Mouse (Mus musculus) midbrain, embryonic 11.5 days (tissue): ENCODE results near the gene Card10. TPM values are rescaled to one million over a fixed set of nuclear protein-coding genes. Genes with fewer than 3 reads are reported as not detected.

Experiments used
- ATAC-seq: fragments of 200-750 bp; cut with Nextera tagmentation; 2 replicates; pipeline ENCODE4 v1.8.0; 2017; ENCODE audit warnings: moderate TSS enrichment, moderate library complexity; ENCODE audit not compliant: low FRiP score
- DNase-seq: peaks from one replicate; pipeline ENCODE4 v3.0.0; 2015; ENCODE audit warnings: low spot score; ENCODE audit errors: missing footprints
- H3K27ac ChIP-seq: fragments of 300-500 bp; sonication (generic); 2 replicates; pipeline ENCODE4 v1.5.1; 2014; ENCODE audit warnings: low read depth, low read length
- H3K27me3 ChIP-seq: fragments of 300-500 bp; sonication (generic); 2 replicates; pipeline ENCODE4 v1.6.1; 2014; ENCODE audit warnings: mild to moderate bottlenecking, low read length, moderate library complexity, mixed read lengths; ENCODE audit not compliant: control insufficient read depth, insufficient read depth
- H3K36me3 ChIP-seq: fragments of 300-500 bp; sonication (generic); 2 replicates; pipeline ENCODE4 v1.6.1; 2014; ENCODE audit warnings: mild to moderate bottlenecking, low read length, moderate library complexity, mixed read lengths; ENCODE audit not compliant: control insufficient read depth, insufficient read depth
- H3K4me1 ChIP-seq: fragments of 300-500 bp; sonication (generic); 2 replicates; pipeline ENCODE4 v1.6.1; 2014; ENCODE audit warnings: low read length; ENCODE audit not compliant: control insufficient read depth, insufficient read depth
- H3K4me2 ChIP-seq: fragments of 300-500 bp; sonication (generic); 2 replicates; pipeline ENCODE4 v1.6.1; 2014; ENCODE audit warnings: mild to moderate bottlenecking, moderate library complexity
- H3K4me3 ChIP-seq: fragments of 300-500 bp; sonication (generic); 2 replicates; pipeline ENCODE4 v1.5.1; 2014; ENCODE audit warnings: low read depth, low read length
- H3K9ac ChIP-seq: fragments of 300-500 bp; sonication (generic); 2 replicates; pipeline ENCODE4 v1.6.1; 2014; ENCODE audit warnings: low read length
- H3K9me3 ChIP-seq: fragments of 300-500 bp; sonication (generic); 2 replicates; pipeline ENCODE4 v1.6.1; 2016; ENCODE audit warnings: low read length; ENCODE audit not compliant: control insufficient read depth
- WGBS: fragments of 180-500 bp; shearing (Covaris S2); extraction: QIAGEN DNeasy Blood & Tissue Kit; methylation state at CpG from one replicate; pipeline ENCODE4 v1.1.7; 2014; 5-methylcytosine and 5-hydroxymethylcytosine counted together
- polyA plus RNA-seq: library from polyadenylated mRNA; unstranded; fragments of >200 nt; fragmentation: Nextera tagmentation; extraction: Ambion mirVana; gene quantifications from 2 replicates; pipeline ENCODE4 v1.2.1, GENCODE M21; 2014

Gene Card10
- polyA plus RNA-seq, 1 experiment from 2014 or later: 1.5 TPM

DNA sequence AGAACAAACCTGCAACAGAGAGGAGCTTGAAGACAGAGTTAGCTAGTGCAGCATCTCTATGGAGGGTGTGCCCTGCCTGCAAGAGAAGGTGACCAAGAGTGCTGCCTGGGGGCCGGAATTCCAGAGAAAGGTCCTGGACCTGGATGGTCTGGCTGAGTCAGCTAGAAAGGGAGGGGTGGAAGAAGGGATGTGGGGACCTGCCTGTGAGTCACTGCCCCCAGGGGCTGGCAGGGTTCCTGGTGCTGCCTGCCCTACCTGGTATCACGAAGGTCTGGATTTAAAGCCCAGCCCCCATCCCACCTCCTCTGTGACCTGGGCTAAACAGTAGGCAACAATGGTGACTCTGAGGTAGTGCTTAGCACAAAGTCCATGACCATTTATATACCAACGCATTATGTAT, 4.3 kb upstream of the Card10 start:
- Histone ChIP-seq H3K4me2 (no peak overlapping the region), H3K9me3 (no peaks in the 10 kb centered on the region), H3K4me3 (no peak overlapping the region), H3K4me1 (peaks cover 16% of the 10 kb centered on the region), H3K9ac (no peak overlapping the region), H3K27ac (no peak overlapping the region), H3K36me3 (no peaks in the 10 kb centered on the region), H3K27me3 (peaks cover 22% of the 10 kb centered on the region)
- WGBS: 80% methylated on average over 3 of the region's 3 CpGs
- DNase-seq (no peak), ATAC-seq (no peak)

DNA sequence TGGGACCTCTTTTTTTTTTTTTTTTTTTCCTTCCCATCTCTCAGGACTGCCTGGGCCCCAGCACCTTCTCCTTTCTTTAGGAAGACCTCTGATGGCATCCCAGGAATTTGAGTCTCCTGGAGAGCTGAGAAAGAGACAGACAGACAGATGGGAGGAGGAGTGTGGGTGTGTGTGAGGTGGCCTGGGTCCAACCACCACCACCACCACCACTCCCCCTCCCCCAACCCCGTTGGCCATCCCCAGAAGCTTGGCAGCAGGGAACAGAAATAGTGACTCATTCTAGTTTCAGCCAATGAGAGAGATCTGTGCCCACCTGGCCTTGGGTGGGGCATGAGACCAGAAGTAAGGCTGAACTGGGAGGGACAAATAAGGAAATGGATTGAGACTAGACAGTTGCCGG, 3.8 kb upstream of the Card10 start:
- WGBS: 41% methylated on average over 2 of the region's 2 CpGs
- Histone ChIP-seq H3K4me3 (no peak overlapping the region), H3K4me1 (peaks cover 18% of the 10 kb centered on the region), H3K27me3 (peaks cover 26% of the 10 kb centered on the region), H3K9me3 (no peaks in the 10 kb centered on the region), H3K36me3 (no peaks in the 10 kb centered on the region), H3K9ac (no peak overlapping the region), H3K27ac (no peak overlapping the region), H3K4me2 (no peak overlapping the region)
- ATAC-seq (no peak), DNase-seq (no peak)

DNA sequence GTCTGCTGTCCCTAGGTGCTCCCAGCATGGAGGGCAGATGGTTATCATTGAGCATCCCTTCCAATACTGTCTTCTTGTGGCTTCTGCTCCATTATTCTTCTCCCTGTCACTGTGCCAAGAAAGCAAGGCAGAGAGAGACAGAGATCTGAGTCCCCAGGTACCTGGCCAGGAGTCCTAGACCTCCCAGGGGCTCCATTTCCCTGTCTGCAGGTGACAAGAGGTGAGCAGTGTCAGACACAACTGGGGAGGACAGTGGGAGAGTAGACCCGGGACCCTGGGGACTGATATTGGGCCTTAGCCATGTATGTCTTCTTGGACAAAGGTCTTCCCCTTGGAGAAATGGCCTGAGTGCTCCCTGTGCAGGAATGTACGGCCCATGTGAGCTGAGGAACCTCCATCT, 2.5 kb upstream of the Card10 start:
- H3K4me1 ChIP-seq: peaks cover 18% of the 10 kb centered on the region
- no peak overlapping the region for H3K9ac ChIP-seq
- no peak overlapping the region for H3K4me2 ChIP-seq
- DNase-seq: no peak
- 86% methylated on average over 2 of the region's 2 CpGs for WGBS
- no peak overlapping the region for H3K4me3 ChIP-seq
- H3K27ac ChIP-seq: no peak overlapping the region
- no peak for ATAC-seq
- H3K36me3 ChIP-seq: no peaks in the 10 kb centered on the region
- no peaks in the 10 kb centered on the region for H3K9me3 ChIP-seq
- peaks cover 35% of the 10 kb centered on the region for H3K27me3 ChIP-seq

DNA sequence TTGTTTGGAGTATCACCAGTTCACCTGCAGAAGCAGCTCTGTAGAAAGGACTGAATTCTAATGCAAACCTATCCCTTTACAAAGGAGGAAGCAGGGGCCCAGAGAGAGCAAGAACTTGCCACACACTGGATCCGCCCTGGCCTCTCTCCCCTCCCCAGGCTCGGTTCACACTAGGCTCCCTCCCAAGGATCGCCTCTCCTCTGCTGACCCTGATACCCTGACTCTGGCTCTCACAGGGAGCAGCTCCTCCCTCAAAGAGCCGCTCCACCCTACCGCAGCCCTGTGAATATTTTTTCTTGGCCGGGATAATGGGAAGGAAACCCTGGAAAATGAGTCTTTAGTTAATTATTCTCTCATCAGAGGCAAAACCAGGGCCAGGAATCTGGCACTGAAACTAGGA, 1.5 kb upstream of the Card10 start:
- 14% methylated on average over 6 of the region's 6 CpGs for WGBS
- Histone ChIP-seq H3K4me3 (no peak overlapping the region), H3K27ac (no peak overlapping the region), H3K9ac (no peak overlapping the region), H3K4me1 (peaks cover 18% of the 10 kb centered on the region), H3K27me3 (peaks cover 35% of the 10 kb centered on the region), H3K9me3 (no peaks in the 10 kb centered on the region), H3K36me3 (no peaks in the 10 kb centered on the region), H3K4me2 (no peak overlapping the region)
- DNase-seq (no peak), ATAC-seq (no peak)

DNA sequence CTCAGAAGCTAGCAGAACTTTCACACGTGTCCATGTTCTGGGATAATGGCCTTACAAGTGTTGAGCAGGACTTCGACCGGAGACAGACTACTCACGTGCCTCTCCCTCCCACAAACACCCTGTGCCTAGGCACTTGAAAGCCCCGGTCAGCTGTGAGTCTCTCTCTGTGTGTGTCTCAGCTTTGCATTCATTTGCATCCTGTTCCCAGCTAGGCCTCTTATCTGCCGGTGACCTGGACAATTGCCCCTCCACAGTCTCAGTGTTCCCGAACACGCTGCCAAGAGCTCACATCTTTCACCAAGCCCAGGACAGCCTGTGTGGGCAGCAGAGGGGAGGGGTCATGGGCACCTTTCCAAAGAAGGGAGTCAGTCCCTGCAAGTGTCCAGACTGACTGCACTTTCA, 658 bp upstream of the Card10 start:
- Histone ChIP-seq H3K4me1 (peaks cover 20% of the 10 kb centered on the region), H3K9me3 (no peaks in the 10 kb centered on the region), H3K4me2 (no peak overlapping the region), H3K9ac (no peak overlapping the region), H3K36me3 (no peaks in the 10 kb centered on the region), H3K4me3 (no peak overlapping the region), H3K27me3 (peaks cover 35% of the 10 kb centered on the region), H3K27ac (no peak overlapping the region)
- ATAC-seq: peak; percentile 49; the same call in 1 of the 2 replicates
- DNase-seq: peak; percentile 96
- 2% methylated on average over 8 of the region's 8 CpGs for WGBS

DNA sequence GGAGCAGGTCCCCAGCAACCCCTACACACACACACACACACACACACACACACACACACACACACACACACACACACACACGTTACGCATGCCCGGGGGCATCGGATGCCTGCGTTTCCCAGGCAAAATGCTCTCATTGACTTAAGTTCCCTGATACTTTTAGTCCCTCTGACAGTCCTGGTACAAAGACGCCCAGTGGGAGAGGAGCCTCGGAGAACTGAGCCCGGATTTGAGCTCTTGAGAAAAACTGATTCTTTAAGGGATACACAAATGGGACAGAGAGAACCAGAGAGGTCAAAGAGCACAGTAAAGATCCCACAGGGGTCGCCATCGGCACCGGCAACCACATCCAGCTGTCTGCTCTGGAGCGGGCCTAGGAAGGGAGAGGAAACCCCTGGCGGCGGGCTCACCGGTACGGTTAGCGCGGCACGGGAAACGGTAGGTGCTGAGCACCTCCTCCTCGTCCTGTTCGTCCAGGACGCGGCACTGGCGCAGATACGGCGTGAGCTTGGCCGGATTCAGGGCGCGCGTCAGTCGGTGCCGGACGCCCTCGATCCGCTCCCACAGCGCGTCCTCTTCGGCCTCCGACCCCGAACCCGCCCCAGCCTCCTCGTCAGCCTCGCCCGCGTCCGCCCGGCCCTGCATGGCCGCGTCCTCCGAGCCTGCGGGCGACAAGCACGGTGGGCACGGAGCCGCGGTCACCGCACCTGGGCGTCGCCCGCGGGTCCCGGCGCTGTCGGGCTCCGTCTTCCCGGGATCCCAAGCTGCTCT, 686 bp downstream of the Card10 start:
- DNase-seq (peak; percentile 91), ATAC-seq (0 out of 2 replicates have a peak, but pooled peaks have one; percentile 18)
- H3K9ac ChIP-seq: peak overlapping the region; percentile 57
- H3K27ac ChIP-seq: no peak overlapping the region
- WGBS: 4% methylated on average over 63 of the region's 67 CpGs
- no peaks in the 10 kb centered on the region for H3K9me3 ChIP-seq
- H3K4me2 ChIP-seq: peak overlapping the region; percentile 74
- no peaks in the 10 kb centered on the region for H3K36me3 ChIP-seq
- peak overlapping the region; percentile 48 for H3K4me3 ChIP-seq
- peaks cover 35% of the 10 kb centered on the region for H3K27me3 ChIP-seq
- peaks cover 20% of the 10 kb centered on the region for H3K4me1 ChIP-seq

DNA sequence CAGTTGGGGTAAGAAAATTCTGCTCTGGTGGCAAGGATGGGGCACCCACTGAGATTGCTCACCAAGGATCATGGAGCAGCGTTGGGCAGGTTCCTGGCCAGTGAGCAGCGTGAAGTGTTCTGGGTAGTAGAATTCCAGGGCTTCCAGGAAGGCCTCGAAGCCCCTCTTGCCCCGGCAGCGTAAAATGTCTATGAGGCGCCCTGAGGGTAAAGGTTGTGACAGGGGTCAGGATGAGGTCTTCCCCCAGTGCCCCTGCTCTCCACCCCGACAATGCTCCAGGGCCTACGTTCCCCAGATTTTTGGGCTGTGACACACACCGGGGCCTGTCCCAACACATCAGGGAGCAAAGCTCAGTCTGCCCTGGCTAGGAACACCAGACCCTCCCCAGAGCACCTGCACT, 1.3 kb downstream of the Card10 start:
- Histone ChIP-seq H3K27me3 (peaks cover 35% of the 10 kb centered on the region), H3K4me1 (peaks cover 21% of the 10 kb centered on the region), H3K36me3 (no peaks in the 10 kb centered on the region), H3K9ac (no peak overlapping the region), H3K4me2 (no peak overlapping the region), H3K27ac (no peak overlapping the region), H3K4me3 (no peak overlapping the region), H3K9me3 (no peaks in the 10 kb centered on the region)
- no peak for DNase-seq
- 77% methylated on average over 9 of the region's 9 CpGs for whole genome bisulfite sequencing
- no peak for ATAC-seq

DNA sequence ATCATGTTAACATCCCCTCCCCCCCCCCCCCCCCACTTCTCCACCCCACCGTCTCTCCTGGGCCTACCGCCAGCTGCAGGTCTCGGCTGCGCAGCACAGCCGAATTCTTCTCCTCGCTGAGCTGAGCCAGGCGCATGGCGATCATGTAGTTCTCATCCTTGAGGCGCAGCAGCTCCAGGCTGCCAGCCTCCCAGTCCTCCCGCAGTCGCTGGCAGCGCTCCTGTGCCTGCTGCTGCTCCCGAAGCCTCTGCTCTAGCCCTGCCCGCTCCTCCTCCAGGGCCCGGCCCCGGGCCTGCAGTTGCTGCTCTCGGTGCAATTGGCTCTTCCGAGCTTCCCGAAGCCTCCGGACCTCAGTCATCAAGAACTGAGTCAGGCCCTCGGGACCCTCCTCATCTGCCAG, 3.8 kb downstream of the Card10 start:
- Histone ChIP-seq H3K9ac (no peak overlapping the region), H3K4me1 (peaks cover 27% of the 10 kb centered on the region), H3K9me3 (no peaks in the 10 kb centered on the region), H3K4me3 (no peak overlapping the region), H3K27ac (no peak overlapping the region), H3K4me2 (no peak overlapping the region), H3K36me3 (no peaks in the 10 kb centered on the region), H3K27me3 (peaks cover 25% of the 10 kb centered on the region)
- ATAC-seq (no peak), DNase-seq (peak; percentile 86)
- 49% methylated on average over 21 of the region's 21 CpGs for WGBS

DNA sequence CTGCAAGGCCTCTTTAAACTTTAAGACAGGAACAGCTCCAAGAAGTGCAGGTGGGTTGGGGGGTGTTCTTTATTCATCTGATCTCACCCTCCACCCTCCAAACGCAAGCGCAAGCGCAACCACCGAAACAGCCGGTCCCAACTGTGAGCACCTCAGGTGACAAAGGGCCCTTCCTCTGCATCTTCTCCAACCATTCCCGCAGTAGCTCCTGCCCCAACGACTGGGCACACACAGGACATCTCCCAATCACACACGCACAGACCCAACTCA, 5.8 kb downstream of the Card10 start:
- no peak overlapping the region for H3K4me2 ChIP-seq
- H3K27me3 ChIP-seq: peaks cover 12% of the 10 kb centered on the region
- ATAC-seq (no peak), DNase-seq (no peak)
- H3K9me3 ChIP-seq: no peaks in the 10 kb centered on the region
- no peak overlapping the region for H3K27ac ChIP-seq
- no peak overlapping the region for H3K4me3 ChIP-seq
- peaks cover 12% of the 10 kb centered on the region for H3K4me1 ChIP-seq
- no peaks in the 10 kb centered on the region for H3K36me3 ChIP-seq
- WGBS: 96% methylated on average over 8 of the region's 8 CpGs
- H3K9ac ChIP-seq: no peak overlapping the region
